24 mouse cellular contexts compared by ENCODE assay signal in the genomic region with DNA sequence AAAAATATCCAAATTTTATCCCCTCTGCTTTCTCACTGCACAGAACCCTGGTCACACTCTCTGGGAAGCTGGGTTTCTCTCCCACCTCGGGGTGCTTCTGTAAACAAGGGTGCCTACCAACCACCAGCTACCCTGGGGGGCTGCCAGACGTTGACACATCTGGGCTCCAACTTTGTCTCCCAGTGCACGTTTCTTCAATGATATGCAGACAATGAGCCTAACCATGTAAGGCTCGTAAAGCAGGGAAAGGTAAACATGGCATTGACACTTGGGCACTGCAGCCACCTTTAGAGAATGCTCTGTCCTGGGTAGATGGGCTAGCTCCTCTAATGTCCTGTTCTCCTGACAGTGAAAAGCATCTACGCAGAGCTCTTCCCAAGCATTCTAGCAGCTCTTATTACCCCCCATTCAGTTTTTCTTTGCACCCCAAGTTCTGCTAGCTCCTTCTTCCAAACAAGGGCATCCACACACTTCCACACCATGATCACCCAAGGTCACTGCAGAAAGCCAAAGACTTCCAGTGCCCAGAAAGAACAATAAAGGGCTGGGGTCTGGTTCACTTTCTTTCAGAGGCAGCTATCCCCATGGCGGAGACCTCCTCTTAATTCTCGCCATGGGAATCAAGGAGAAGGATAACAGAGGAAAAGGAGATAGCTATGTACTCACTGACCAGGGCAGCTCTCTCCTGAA. TPM values are rescaled to one million over a fixed set of nuclear protein-coding genes. Genes with fewer than 3 reads are reported as not detected.
A peak's percentile ranks its signal among the peaks of the same experiment; 100 is the strongest.
DNase-seq lines count a peak whose midpoint lies in the region; ATAC-seq and TF ChIP-seq lines count a peak whose summit lies in the region.
"Had no signal": no experiment of that assay in that cellular context is flagged by ENCODE, and none has a peak within 500 bp of the region (broad histone marks: within the 10 kb centered on the region; RNA-seq: fewer than 3 reads in every experiment).

No protein-coding gene starts in this region.

- H3K4me3 ChIP-seq in kidney, embryonic 15.5 days (replicated peaks) = peak overlapping the region; percentile 55
- H3K4me3 ChIP-seq in hindbrain, embryonic 10.5 days = 0 out of 2 replicates have a peak overlapping the region, but pooled peaks have one; percentile 6
- H3K4me3 ChIP-seq in midbrain, postnatal 0 days (ENCODE audit: low read depth, low read length) = peak overlapping the region; percentile 43
- H3K4me3 ChIP-seq in heart, embryonic 11.5 days (ENCODE audit: low read depth, low read length) = no peak overlapping the region
- H3K4me3 ChIP-seq: heart, embryonic 10.5 days had no signal

- peak overlapping the region; percentile 37; the same call in 1 of the 2 replicates for H3K9ac ChIP-seq in kidney, embryonic 15.5 days
- H3K9ac ChIP-seq in midbrain, postnatal 0 days (replicated peaks; ENCODE audit: low read length, poor library complexity, severe bottlenecking) = peak overlapping the region; percentile 61
- no peak overlapping the region for H3K9ac ChIP-seq in heart, embryonic 11.5 days (ENCODE audit: low read depth, low read length)
- H3K9ac ChIP-seq: liver, embryonic 14.5 days had no signal

- 2% methylated on average over 7 of the region's 7 CpGs for WGBS in kidney, embryonic 15.5 days
- 2% methylated on average over 7 of the region's 7 CpGs for WGBS in hindbrain, embryonic 10.5 days
- 4% methylated on average over 7 of the region's 7 CpGs for WGBS in midbrain, postnatal 0 days
- WGBS in heart, embryonic 11.5 days (ENCODE audit: insufficient replicate concordance) = 2% methylated on average over 7 of the region's 7 CpGs

- H3K36me3 ChIP-seq in kidney, embryonic 15.5 days = no peaks in the 10 kb centered on the region
- no peaks in the 10 kb centered on the region for H3K36me3 ChIP-seq in hindbrain, embryonic 10.5 days
- no peaks in the 10 kb centered on the region for H3K36me3 ChIP-seq in midbrain, postnatal 0 days (ENCODE audit: insufficient read depth, low read length)
- no peaks in the 10 kb centered on the region for H3K36me3 ChIP-seq in heart, embryonic 11.5 days (ENCODE audit: control insufficient read depth, insufficient read depth, low read length)
- H3K36me3 ChIP-seq: heart, embryonic 10.5 days had no signal

- no peak for ATAC-seq in kidney, embryonic 15.5 days (replicated peaks; ENCODE audit: low FRiP score)
- ATAC-seq in midbrain, postnatal 0 days (ENCODE audit: low FRiP score) = no peak
- ATAC-seq in heart, embryonic 11.5 days (replicated peaks; ENCODE audit: insufficient number of reproducible peaks, low FRiP score, low TSS enrichment) = no peak
- ATAC-seq: lung, postnatal 0 days had no signal

- peaks cover 36% of the 10 kb centered on the region for H3K4me1 ChIP-seq in kidney, embryonic 15.5 days
- peaks cover 37% of the 10 kb centered on the region for H3K4me1 ChIP-seq in hindbrain, embryonic 10.5 days (replicated peaks)
- no peaks in the 10 kb centered on the region for H3K4me1 ChIP-seq in midbrain, postnatal 0 days (ENCODE audit: insufficient read depth, low read length)
- peaks cover 14% of the 10 kb centered on the region; the same call in 1 of the 2 replicates for H3K4me1 ChIP-seq in heart, embryonic 11.5 days (ENCODE audit: control insufficient read depth, insufficient read depth, low read length)

- no peak for TF ChIP-seq CTCF in midbrain, postnatal 0 days (IDR thresholded peaks at IDR 0.05)

- peak overlapping the region; percentile 38 for H3K4me2 ChIP-seq in kidney, embryonic 15.5 days
- peak overlapping the region; percentile 71 for H3K4me2 ChIP-seq in midbrain, postnatal 0 days (ENCODE audit: low read depth, low read length, poor library complexity, severe bottlenecking)
- no peak overlapping the region; the same call in 1 of the 2 replicates for H3K4me2 ChIP-seq in heart, embryonic 11.5 days

- H3K9me3 ChIP-seq in kidney, embryonic 15.5 days (replicated peaks) = no peaks in the 10 kb centered on the region
- peaks cover 3% of the 10 kb centered on the region; the same call in 1 of the 2 replicates for H3K9me3 ChIP-seq in hindbrain, embryonic 10.5 days
- H3K9me3 ChIP-seq in midbrain, postnatal 0 days (ENCODE audit: low read length) = no peaks in the 10 kb centered on the region
- no peaks in the 10 kb centered on the region for H3K9me3 ChIP-seq in heart, embryonic 11.5 days (replicated peaks; ENCODE audit: control insufficient read depth, low read length)
- H3K9me3 ChIP-seq: heart, embryonic 10.5 days had no signal

- H3K27ac ChIP-seq in kidney, embryonic 15.5 days = peak overlapping the region; percentile 65
- no peak overlapping the region for H3K27ac ChIP-seq in hindbrain, embryonic 10.5 days
- H3K27ac ChIP-seq in midbrain, postnatal 0 days (ENCODE audit: low read depth, low read length) = peak overlapping the region; percentile 83
- no peak overlapping the region for H3K27ac ChIP-seq in heart, embryonic 11.5 days (ENCODE audit: low read depth, low read length)
- H3K27ac ChIP-seq: heart, embryonic 10.5 days; liver, embryonic 14.5 days had no signal

- H3K27me3 ChIP-seq in kidney, embryonic 15.5 days = peaks cover 95% of the 10 kb centered on the region
- H3K27me3 ChIP-seq in hindbrain, embryonic 10.5 days (ENCODE audit: insufficient read depth, poor library complexity, severe bottlenecking) = peaks cover 97% of the 10 kb centered on the region
- peaks cover 47% of the 10 kb centered on the region for H3K27me3 ChIP-seq in midbrain, postnatal 0 days (ENCODE audit: insufficient read depth, low read length)
- H3K27me3 ChIP-seq in heart, embryonic 11.5 days (ENCODE audit: control insufficient read depth, insufficient read depth, low read length) = peaks cover 86% of the 10 kb centered on the region

- no peak for DNase-seq in kidney, postnatal 36 days
- DNase-seq in hindbrain, embryonic 10.5 days (ENCODE audit: low spot score) = peak; percentile 32
- peak; percentile 17 for DNase-seq in induced T-regulatory cell, adult 2 months (ENCODE audit: low read depth)
- no peak for DNase-seq in midbrain, postnatal 0 days (ENCODE audit: low spot score)
- no peak for DNase-seq in heart, postnatal 4 days
- DNase-seq in testis, postnatal 10 days (ENCODE audit: low spot score) = no peak
- DNase-seq: cerebellum, adult 2 months; gastrocnemius, postnatal 25 days; kidney, postnatal 10 days; spleen, adult 18-20 months; thymus, postnatal 14 days had no signal

RNA-seq across cellular contexts. Expression of gene 9230102O04Rik, which starts 2.3 kb away (rescaled TPM):
- polyA plus RNA-seq in kidney, embryonic 15.5 days (2015; fragmentation: Nextera tagmentation; extraction: Ambion mirVana) = 4.9 and 6.2 TPM in 2 replicates
- polyA plus RNA-seq in hindbrain, embryonic 10.5 days (2016; fragmentation: Nextera tagmentation; extraction: Ambion mirVana) = 0.54 TPM in 1 of 2 replicates, not detected in the other
- total RNA-seq in midbrain, postnatal 0 days (2014; rRNA removed) = 0.77 TPM in 1 of 2 replicates, not detected in the other
- polyA plus RNA-seq in midbrain, postnatal 0 days (2015; fragmentation: Nextera tagmentation; extraction: Ambion mirVana) = 2.2 and 3.6 TPM in 2 replicates
- total RNA-seq in heart, postnatal 4 days (2021) = not detected
- 0.51 and 0.89 TPM in 2 replicates for polyA plus RNA-seq in heart, embryonic 11.5 days (2014; fragmentation: Nextera tagmentation; extraction: Ambion mirVana)
- total RNA-seq: adrenal gland, adult 18-20 months; common myeloid progenitor, adult 5-6 weeks; ES-E14; gastrocnemius, postnatal 25 days; hematopoietic stem cell, adult 5-6 weeks; left cerebral cortex, adult 18-20 months; megakaryocyte-erythroid progenitor cell, adult 5-6 weeks had no signal
- polyA plus RNA-seq: cerebellum, adult 2 months; heart, embryonic 10.5 days; liver, embryonic 14.5 days; lung, postnatal 0 days; stomach, embryonic 16.5 days had no signal

RNA-seq across cellular contexts. Expression of gene Gata3, which starts 2.8 kb away (rescaled TPM):
- 98.5 and 108 TPM in 2 replicates for polyA plus RNA-seq in kidney, embryonic 15.5 days (2015; fragmentation: Nextera tagmentation; extraction: Ambion mirVana)
- polyA plus RNA-seq in hindbrain, embryonic 10.5 days (2016; fragmentation: Nextera tagmentation; extraction: Ambion mirVana) = 14.2 and 16.8 TPM in 2 replicates
- total RNA-seq in midbrain, postnatal 0 days (2014; rRNA removed) = 13.3 and 14.5 TPM in 2 replicates
- polyA plus RNA-seq in midbrain, postnatal 0 days (2015; fragmentation: Nextera tagmentation; extraction: Ambion mirVana) = 88.9 and 94.6 TPM in 2 replicates
- 1 to 10 TPM; 1.0 to 1.1 TPM for total RNA-seq in heart, postnatal 4 days (2021)
- polyA plus RNA-seq in heart, embryonic 11.5 days (2014; fragmentation: Nextera tagmentation; extraction: Ambion mirVana) = 9.7 and 9.8 TPM in 2 replicates
- total RNA-seq: left cerebral cortex, adult 18-20 months had no signal

RNA-seq across cellular contexts. Expression of gene 4930412O13Rik, which starts 6.0 kb away (rescaled TPM):
- polyA plus RNA-seq in kidney, embryonic 15.5 days (2015; fragmentation: Nextera tagmentation; extraction: Ambion mirVana) = 2.8 and 3.0 TPM in 2 replicates
- 0.75 and 1.0 TPM in 2 replicates for polyA plus RNA-seq in hindbrain, embryonic 10.5 days (2016; fragmentation: Nextera tagmentation; extraction: Ambion mirVana)
- total RNA-seq in midbrain, postnatal 0 days (2014; rRNA removed) = 0.11 and 0.66 TPM in 2 replicates
- 2.0 TPM in 2 replicates for polyA plus RNA-seq in midbrain, postnatal 0 days (2015; fragmentation: Nextera tagmentation; extraction: Ambion mirVana)
- not detected for total RNA-seq in heart, postnatal 4 days (2021)
- polyA plus RNA-seq in heart, embryonic 11.5 days (2014; fragmentation: Nextera tagmentation; extraction: Ambion mirVana) = 1.2 TPM in 1 of 2 replicates, not detected in the other
- total RNA-seq: common myeloid progenitor, adult 5-6 weeks; gastrocnemius, postnatal 25 days; hematopoietic stem cell, adult 5-6 weeks; left cerebral cortex, adult 18-20 months; megakaryocyte-erythroid progenitor cell, adult 5-6 weeks had no signal
- polyA plus RNA-seq: cerebellum, adult 2 months; liver, embryonic 14.5 days; lung, postnatal 0 days; neural tube, embryonic 14.5 days; stomach, embryonic 16.5 days had no signal

Comparison
In these comparisons a context has a peak if more than half of its experiments do, and no peak if none do; other contexts are left out.
1. H3K27ac ChIP-seq: peak in kidney, embryonic 15.5 days (single experiment) and midbrain, postnatal 0 days (single experiment); none in hindbrain, embryonic 10.5 days (single experiment) and heart, embryonic 11.5 days (single experiment).
2. DNase-seq: peak in hindbrain, embryonic 10.5 days (single experiment) and induced T-regulatory cell, adult 2 months (single experiment); none in kidney, postnatal 36 days (0 of 2), midbrain, postnatal 0 days (single experiment), heart, postnatal 4 days (single experiment) and testis, postnatal 10 days (single experiment).